Mouse (Mus musculus): ENCODE data around the gene Wsb2.
"Not testable (repeated sequence)": the region's sequence is repeated elsewhere in the genome, so short reads cannot be mapped to it uniquely, and the experiment has no call there.

Wsb2 gene

GRCm38 (mm10) chr5:117357478-117358247 is 559 bp downstream of the Wsb2 start:
- peak in 1 of 2 experiments; percentile 57 for DNase-seq

GRCm38 (mm10) chr5:117358248-117358630 is 1.1 kb downstream of the Wsb2 start:
- DNase-seq = no peak

GRCm38 (mm10) chr5:117358725-117359124 is 1.6 kb downstream of the Wsb2 start:
- DNase-seq = peak; percentile 93 to 94

GRCm38 (mm10) chr5:117359497-117360227 is 2.6 kb downstream of the Wsb2 start:
- DNase-seq = peak; percentile 29 to 51

GRCm38 (mm10) chr5:117360228-117360515 is 3.1 kb downstream of the Wsb2 start:
- DNase-seq = peak; percentile 52 to 75

GRCm38 (mm10) chr5:117360631-117361541 is 3.8 kb downstream of the Wsb2 start:
- peak; percentile 40 to 65 for DNase-seq

- DNase-seq = no peak
Measured at GRCm38 (mm10) chr5:117361590-117361989, 4.5 kb downstream of the Wsb2 start.

GRCm38 (mm10) chr5:117363066-117363782 is 6.1 kb downstream of the Wsb2 start:
- DNase-seq = peak; percentile 57 to 71

GRCm38 (mm10) chr5:117364821-117365220 is 7.7 kb downstream of the Wsb2 start:
- DNase-seq = no peak

- no peak for DNase-seq
Measured at GRCm38 (mm10) chr5:117365904-117366561, 8.9 kb downstream of the Wsb2 start.

GRCm38 (mm10) chr5:117367206-117367605 is 10.1 kb downstream of the Wsb2 start:
- DNase-seq = no peak

GRCm38 (mm10) chr5:117370592-117370991 is 13.5 kb downstream of the Wsb2 start:
- peak; percentile 47 to 56 for DNase-seq

- no peak for DNase-seq
Measured at GRCm38 (mm10) chr5:117373418-117373817, 16.3 kb downstream of the Wsb2 start.

- DNase-seq = no peak
Measured at GRCm38 (mm10) chr5:117374372-117375049, 17.4 kb downstream of the Wsb2 start.

GRCm38 (mm10) chr5:117376331-117376761 is 19.2 kb downstream of the Wsb2 start:
- DNase-seq = no peak

GRCm38 (mm10) chr5:117377731-117378130 is 20.6 kb downstream of the Wsb2 start:
- not testable (repeated sequence) for DNase-seq

GRCm38 (mm10) chr5:117380199-117380598 is 23.1 kb downstream of the Wsb2 start:
- no peak for DNase-seq

GRCm38 (mm10) chr5:117381785-117382184 is 24.7 kb downstream of the Wsb2 start:
- DNase-seq = no peak

- DNase-seq = no peak
Measured at GRCm38 (mm10) chr5:117383198-117383597, 26.1 kb downstream of the Wsb2 start.

GRCm38 (mm10) chr5:117388296-117388751 is 31.2 kb downstream of the Wsb2 start:
- peak; percentile 76 to 83 for DNase-seq

GRCm38 (mm10) chr5:117388877-117389276 is 31.8 kb downstream of the Wsb2 start, which contains the start of gene Rfc5:
Gene Rfc5, minus strand, starts transcription at chr5:117389047.
- DNase-seq = peak; percentile 97 to 98

Measured in kidney, postnatal 4 days (tissue).